Mouse (Mus musculus) heart, adult 2 months (tissue): ENCODE data around the gene Padi3. TPM values are rescaled to one million over a fixed set of nuclear protein-coding genes. Genes with fewer than 3 reads are reported as not detected.

Experiments used
- DNase-seq, 2 experiments: peaks; one replicate each; pipeline ENCODE4 v3.0.0; 2021
- H3K27ac ChIP-seq: fragments of 200-600 bp; 2 replicates; pipeline ENCODE4 v1.8.1; 2022
- H3K27me3 ChIP-seq: fragments of 200-500 bp; 2 replicates; pipeline ENCODE4 v1.6.1; 2012; ENCODE audit warnings: mild to moderate bottlenecking, low read length, inconsistent platforms, mixed read lengths; ENCODE audit not compliant: control insufficient read depth, insufficient read depth
- H3K36me3 ChIP-seq: fragments of 200-500 bp; 2 replicates; pipeline ENCODE4 v1.6.1; 2012; ENCODE audit warnings: low read length, inconsistent platforms; ENCODE audit not compliant: control insufficient read depth, insufficient read depth
- H3K4me1 ChIP-seq: fragments of 200-500 bp; 2 replicates; pipeline ENCODE4 v1.6.1; 2011; ENCODE audit warnings: low read length; ENCODE audit not compliant: control insufficient read depth, insufficient read depth
- H3K4me3 ChIP-seq: fragments of 200-600 bp; 2 replicates; pipeline ENCODE4 v1.8.1; 2022
- H3K79me2 ChIP-seq: fragments of 200-500 bp; replicated peaks from 2 replicates; pipeline ENCODE4 v1.6.1; 2012; ENCODE audit warnings: mild to moderate bottlenecking, inconsistent platforms, low read length, moderate library complexity, mixed read lengths; ENCODE audit not compliant: control insufficient read depth, insufficient read depth
- H3K9ac ChIP-seq: fragments of 200-500 bp; 2 replicates; pipeline ENCODE4 v1.6.1; 2012; ENCODE audit warnings: low read depth, mild to moderate bottlenecking, control low read depth, inconsistent platforms, low read length, mixed read lengths
- CTCF ChIP-seq: fragments of 200-600 bp; IDR thresholded peaks from 2 replicates; pipeline ENCODE4 v1.8.1; 2022; ENCODE audit warnings: antibody characterized with exemption, mild to moderate bottlenecking, moderate library complexity
- EP300 ChIP-seq: fragments of 200-500 bp; IDR thresholded peaks from 2 replicates; pipeline ENCODE4 v1.6.1; 2011; ENCODE audit warnings: low read depth, low read length, control low read depth; ENCODE audit not compliant: insufficient read depth
- POLR2A ChIP-seq: fragments of 200-500 bp; IDR thresholded peaks from 2 replicates; pipeline ENCODE4 v1.6.1; 2011; ENCODE audit warnings: mild to moderate bottlenecking, low read depth, low read length, control low read depth; ENCODE audit not compliant: insufficient read depth
- WGBS: fragments of 180-500 bp; shearing (Covaris S2); methylation state at CpG from one replicate; pipeline ENCODE4 v1.1.7; 2018; 5-methylcytosine and 5-hydroxymethylcytosine counted together
- intact Hi-C: fragments of 180-260 bp; cut with DNase I; formaldehyde crosslinking; loops from one replicate; pipeline ENCODE4 v1.15.1; 2025
- polyA plus RNA-seq: library from polyadenylated mRNA; depleted of rRNA; stranded (reverse); fragments of >200 nt; gene quantifications from 2 replicates; pipeline ENCODE4 v1.2.3, GENCODE M21; 2012
- total RNA-seq, 2 experiments: library from RNA; stranded (reverse); gene quantifications; 2 replicates each; pipeline ENCODE4 v1.2.3; 2021

Padi3 gene
- total and polyA plus RNA-seq, 3 experiments = 0.09 to 0.16 TPM; not detected in 1

DNA sequence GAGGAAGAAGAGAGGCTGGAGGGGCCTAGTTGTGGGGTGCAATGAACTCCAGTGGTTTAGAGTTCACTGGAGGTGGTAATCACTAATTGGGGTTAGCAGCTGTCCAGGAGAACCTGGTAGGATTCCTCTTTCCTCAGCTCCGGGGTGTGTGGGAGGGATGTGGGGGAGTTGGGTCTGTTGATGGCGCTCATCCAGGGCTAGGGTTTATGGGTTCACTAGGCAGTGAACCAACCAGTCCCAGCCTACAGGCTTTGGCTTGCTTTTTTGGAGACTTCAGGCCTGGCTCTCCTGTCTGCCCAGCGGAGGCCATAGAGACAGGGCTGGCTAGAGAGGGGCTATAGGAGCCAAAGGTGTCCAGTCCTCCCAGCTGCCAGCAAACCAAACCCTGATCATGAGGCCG is 20.5 kb downstream of the Padi3 start:
- Histone ChIP-seq H3K27me3 (no peaks in the 10 kb centered on the region), H3K4me1 (no peaks in the 10 kb centered on the region), H3K4me3 (no peak overlapping the region), H3K9ac (no peak overlapping the region), H3K79me2 (no peaks in the 10 kb centered on the region), H3K27ac (no peak overlapping the region), H3K36me3 (no peaks in the 10 kb centered on the region)
- peak in 1 of 2 experiments; percentile 19 for DNase-seq
- intact Hi-C loops = loop anchor here (1.0 kb wide), 2 partner anchors 112 to 168 kb away; no protein-coding TSS in a partner anchor
- 74% methylated on average over 4 of the region's 4 CpGs for WGBS
- TF ChIP-seq EP300 (no peak), POLR2A (no peak), CTCF (no peak)

DNA sequence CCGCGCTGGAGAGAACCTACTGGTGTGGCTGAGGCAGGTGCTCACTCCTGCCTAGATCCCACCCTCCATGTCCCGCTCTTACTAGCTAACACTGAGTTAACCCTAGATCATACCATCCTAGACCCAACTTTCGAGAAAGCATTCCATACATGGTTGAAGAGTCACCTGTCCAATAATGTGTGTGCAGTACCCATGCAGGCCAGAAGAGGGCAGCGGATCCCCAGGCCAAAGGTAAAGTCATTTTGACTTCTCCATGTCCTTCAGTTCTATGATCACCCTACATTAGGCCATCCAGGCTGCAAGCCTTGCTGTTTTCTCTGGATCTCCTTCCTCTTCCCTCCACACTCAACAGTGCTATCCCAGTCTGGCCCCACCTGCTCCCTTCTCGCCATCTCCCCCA is 21.5 kb downstream of the Padi3 start:
- Histone ChIP-seq H3K9ac (no peak overlapping the region), H3K27me3 (no peaks in the 10 kb centered on the region), H3K36me3 (no peaks in the 10 kb centered on the region), H3K27ac (no peak overlapping the region), H3K79me2 (no peaks in the 10 kb centered on the region), H3K4me1 (no peaks in the 10 kb centered on the region), H3K4me3 (no peak overlapping the region)
- DNase-seq = peak; percentile 61 to 76
- TF ChIP-seq CTCF = peak; percentile 90
- no peak for TF ChIP-seq EP300
- no peak for TF ChIP-seq POLR2A
- WGBS = 49% methylated on average over 6 of the region's 6 CpGs
- intact Hi-C loops = loop anchor here (1.0 kb wide), 2 partner anchors 113 to 169 kb away; no protein-coding TSS in a partner anchor

DNA sequence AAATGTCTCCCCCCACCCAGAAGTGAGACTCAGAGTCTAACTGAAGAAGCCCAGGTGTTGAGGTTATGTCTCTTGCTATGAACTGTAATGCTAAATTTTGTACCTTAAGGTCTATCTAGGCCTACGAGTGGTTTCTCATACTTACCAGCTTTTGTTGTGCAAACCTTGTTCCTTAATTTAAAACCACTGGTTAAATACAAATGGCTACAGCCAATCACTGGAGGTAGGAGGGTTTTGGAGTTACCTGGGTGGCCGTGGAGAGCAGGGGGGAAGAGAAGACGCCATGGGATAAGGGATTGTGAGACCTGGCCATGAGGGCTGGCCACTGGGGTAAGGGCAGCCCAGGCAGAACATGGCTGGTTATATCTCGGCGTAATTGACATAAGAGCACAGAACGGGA is 22.2 kb downstream of the Padi3 start:
- intact Hi-C loops = no loop called here
- H3K27ac ChIP-seq = no peak overlapping the region
- H3K79me2 ChIP-seq = no peaks in the 10 kb centered on the region
- H3K9ac ChIP-seq = no peak overlapping the region
- no peaks in the 10 kb centered on the region for H3K4me1 ChIP-seq
- H3K27me3 ChIP-seq = no peaks in the 10 kb centered on the region
- no peak overlapping the region for H3K4me3 ChIP-seq
- DNase-seq = no peak
- no peaks in the 10 kb centered on the region for H3K36me3 ChIP-seq
- TF ChIP-seq CTCF (no peak), POLR2A (no peak), EP300 (no peak)
- 86% methylated on average over 6 of the region's 6 CpGs for WGBS

DNA sequence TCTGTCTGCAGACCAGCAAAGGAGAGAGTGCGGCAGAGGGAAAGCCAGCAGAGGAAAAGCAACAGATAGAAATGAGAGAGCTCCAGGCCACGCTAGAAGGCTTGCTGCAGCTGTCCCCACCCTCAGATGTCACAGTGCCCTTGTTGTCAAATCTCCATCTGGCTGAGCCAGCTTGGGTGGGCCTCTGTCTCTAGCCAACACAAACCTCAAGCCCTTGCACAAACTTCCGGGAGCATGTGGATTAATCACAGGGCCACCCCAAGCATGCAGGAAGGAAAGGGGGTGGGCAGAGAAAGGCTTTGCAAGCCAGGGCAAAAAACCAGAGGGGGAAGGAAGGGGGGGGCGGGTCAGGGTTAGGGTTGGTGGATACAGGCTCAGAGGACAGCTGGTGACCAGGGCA is 23.0 kb downstream of the Padi3 start:
- no peaks in the 10 kb centered on the region for H3K27me3 ChIP-seq
- H3K27ac ChIP-seq = no peak overlapping the region
- WGBS = 27% methylated on average over 3 of the region's 4 CpGs
- H3K36me3 ChIP-seq = no peaks in the 10 kb centered on the region
- TF ChIP-seq EP300 = no peak
- no peak for TF ChIP-seq CTCF
- no peak for TF ChIP-seq POLR2A
- no peak overlapping the region for H3K4me3 ChIP-seq
- DNase-seq = peak; percentile 40 to 72
- no peak overlapping the region for H3K9ac ChIP-seq
- H3K4me1 ChIP-seq = no peaks in the 10 kb centered on the region
- H3K79me2 ChIP-seq = no peaks in the 10 kb centered on the region
- intact Hi-C loops = no loop called here

DNA sequence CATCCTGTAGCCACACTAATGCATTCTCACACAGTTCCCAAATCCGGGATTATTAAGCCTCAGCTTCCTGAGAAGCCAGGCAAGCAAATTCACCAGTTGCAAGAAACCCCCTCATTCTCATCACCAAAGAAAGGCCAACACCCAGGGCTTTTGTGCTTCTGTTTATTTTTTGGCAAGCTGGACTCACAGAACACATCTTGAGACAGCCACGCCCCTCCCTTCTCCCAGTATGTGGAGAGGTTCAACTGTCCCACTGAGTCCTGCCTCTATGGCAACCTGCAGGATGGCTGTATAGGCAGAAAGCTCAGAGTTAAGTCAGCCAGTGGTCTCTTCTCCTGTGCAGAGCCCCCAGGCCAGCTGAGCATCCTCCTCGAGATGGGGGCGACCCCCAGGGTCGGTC is 25.2 kb downstream of the Padi3 start:
- no peaks in the 10 kb centered on the region for H3K79me2 ChIP-seq
- H3K36me3 ChIP-seq = no peaks in the 10 kb centered on the region
- no peak overlapping the region for H3K9ac ChIP-seq
- no peak for DNase-seq
- no peak overlapping the region for H3K27ac ChIP-seq
- H3K4me1 ChIP-seq = no peaks in the 10 kb centered on the region
- no peak overlapping the region for H3K4me3 ChIP-seq
- intact Hi-C loops = no loop called here
- TF ChIP-seq CTCF = no peak
- no peak for TF ChIP-seq EP300
- no peak for TF ChIP-seq POLR2A
- H3K27me3 ChIP-seq = no peaks in the 10 kb centered on the region; the same call in 1 of the 2 replicates
- WGBS = 88% methylated on average over 5 of the region's 5 CpGs

DNA sequence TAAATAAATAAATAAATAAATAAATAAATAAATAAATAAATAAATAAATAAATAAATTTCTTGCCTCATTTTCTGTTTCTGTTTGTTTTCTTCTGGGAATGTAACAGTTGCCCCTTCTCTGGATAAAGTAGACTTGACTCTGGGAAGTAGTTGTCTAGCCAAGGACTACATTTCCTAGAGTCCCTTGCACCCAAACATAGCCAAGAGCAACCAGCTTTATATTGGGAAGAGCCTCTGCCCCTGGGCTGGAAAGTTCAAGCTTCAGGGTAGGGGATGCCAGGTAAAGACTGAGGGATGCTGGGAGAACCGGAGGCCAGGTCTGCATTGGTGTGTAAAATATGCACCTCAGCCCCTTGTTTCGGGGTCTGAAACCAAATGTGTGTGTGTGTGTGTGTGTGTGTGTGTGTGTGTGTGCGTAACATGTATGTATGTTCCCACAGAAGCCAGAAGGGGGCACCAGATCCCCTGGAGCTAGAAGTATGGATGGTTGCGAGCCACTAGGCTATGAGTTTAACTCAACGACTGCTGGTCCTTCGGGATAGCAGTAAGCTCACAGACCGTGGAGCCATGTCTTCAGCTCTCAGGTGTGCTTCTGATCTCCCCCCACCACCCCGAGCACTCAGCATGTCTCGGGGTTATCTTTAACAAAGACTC is 26.0 kb downstream of the Padi3 start:
- Histone ChIP-seq H3K27me3 (no peaks in the 10 kb centered on the region; the same call in 1 of the 2 replicates), H3K36me3 (no peaks in the 10 kb centered on the region), H3K4me1 (no peaks in the 10 kb centered on the region), H3K79me2 (no peaks in the 10 kb centered on the region), H3K9ac (no peak overlapping the region), H3K27ac (no peak overlapping the region), H3K4me3 (no peak overlapping the region)
- WGBS = 97% methylated on average over 9 of the region's 9 CpGs
- DNase-seq = no peak
- no peak for TF ChIP-seq EP300
- no peak for TF ChIP-seq CTCF
- TF ChIP-seq POLR2A = no peak
- intact Hi-C loops = no loop called here
